ENCODE assay signal across 24 mouse cellular contexts in the genomic region with DNA sequence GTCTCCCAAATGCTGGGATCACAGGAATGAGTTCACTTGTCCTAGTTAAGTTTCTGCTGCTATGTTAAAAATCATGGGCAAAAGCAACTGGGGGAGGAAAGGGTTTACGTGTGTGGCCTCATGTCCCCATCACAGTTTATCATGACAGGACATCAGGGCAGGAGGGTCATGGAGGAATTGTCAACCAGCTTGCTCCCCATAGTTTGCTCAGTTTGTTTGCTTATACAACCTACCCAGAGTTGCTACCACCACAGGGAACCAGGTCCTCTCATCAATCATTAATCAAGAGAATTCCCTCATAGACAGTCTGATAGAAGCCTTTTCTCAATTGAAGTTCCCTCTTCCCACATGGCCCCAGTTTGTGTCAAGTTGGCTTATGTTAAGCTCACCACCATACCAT. TPM values are rescaled to one million over a fixed set of nuclear protein-coding genes. Genes with fewer than 3 reads are reported as not detected.
DNase-seq lines count a peak whose midpoint lies in the region; ATAC-seq and TF ChIP-seq lines count a peak whose summit lies in the region.
"Had no signal": no experiment of that assay in that cellular context is flagged by ENCODE, and none has a peak within 500 bp of the region (broad histone marks: within the 10 kb centered on the region; RNA-seq: fewer than 3 reads in every experiment).

No protein-coding gene starts in this region.

- TF ChIP-seq EP300 in liver, embryonic 14.5 days (IDR thresholded peaks at IDR 0.05; ENCODE audit: low read depth): no peak
- peak; percentile 37; the same call in 1 of the 2 replicates for TF ChIP-seq EP300 in liver, postnatal 0 days (IDR thresholded peaks at IDR 0.05; ENCODE audit: low read depth)

- 67% methylated on average over 1 of the region's 1 CpGs for WGBS in intestine, embryonic 16.5 days
- 69% methylated on average over 1 of the region's 1 CpGs for WGBS in liver, embryonic 11.5 days
- WGBS in liver, embryonic 14.5 days (ENCODE audit: insufficient replicate concordance): 81% methylated on average over 1 of the region's 1 CpGs
- WGBS in liver, postnatal 0 days (ENCODE audit: insufficient replicate concordance): 76% methylated on average over 1 of the region's 1 CpGs
- WGBS in midbrain, embryonic 15.5 days: 94% methylated on average over 1 of the region's 1 CpGs

- no peak overlapping the region for H3K4me2 ChIP-seq in intestine, embryonic 16.5 days (ENCODE audit: low read depth, low read length)
- no peak overlapping the region for H3K4me2 ChIP-seq in liver, embryonic 11.5 days
- no peak overlapping the region for H3K4me2 ChIP-seq in liver, embryonic 14.5 days (ENCODE audit: low read depth)
- no peak overlapping the region for H3K4me2 ChIP-seq in liver, postnatal 0 days (ENCODE audit: low read depth, low read length)
- H3K4me2 ChIP-seq in midbrain, embryonic 15.5 days: no peak overlapping the region
- H3K4me2 ChIP-seq: forebrain, embryonic 13.5 days; heart, embryonic 11.5 days; hindbrain, embryonic 12.5 days; hindbrain, embryonic 15.5 days had no signal

- TF ChIP-seq CTCF in liver, embryonic 14.5 days (IDR thresholded peaks at IDR 0.05; ENCODE audit: low read depth): no peak
- no peak for TF ChIP-seq CTCF in liver, postnatal 0 days (IDR thresholded peaks at IDR 0.05; ENCODE audit: low read depth)

- H3K27me3 ChIP-seq in intestine, embryonic 16.5 days (replicated peaks; ENCODE audit: control insufficient read depth, insufficient read depth, low read length): no peaks in the 10 kb centered on the region
- H3K27me3 ChIP-seq in liver, embryonic 11.5 days (replicated peaks; ENCODE audit: control insufficient read depth, insufficient read depth, low read length): no peaks in the 10 kb centered on the region
- H3K27me3 ChIP-seq in liver, embryonic 14.5 days (ENCODE audit: control insufficient read depth, insufficient read depth, low read length): no peaks in the 10 kb centered on the region
- no peaks in the 10 kb centered on the region for H3K27me3 ChIP-seq in liver, postnatal 0 days (ENCODE audit: insufficient read depth, low read length)
- H3K27me3 ChIP-seq in midbrain, embryonic 15.5 days (replicated peaks): no peaks in the 10 kb centered on the region
- H3K27me3 ChIP-seq: forebrain, embryonic 13.5 days; hindbrain, embryonic 12.5 days; hindbrain, embryonic 15.5 days had no signal

- H3K4me3 ChIP-seq in intestine, embryonic 16.5 days (ENCODE audit: low read length): no peak overlapping the region
- H3K4me3 ChIP-seq in liver, embryonic 11.5 days (ENCODE audit: low read depth, low read length): no peak overlapping the region
- no peak overlapping the region for H3K4me3 ChIP-seq in liver, embryonic 14.5 days (ENCODE audit: insufficient read depth in 1 of 2, low read depth in 2 of 2, low read length in 2 of 2)
- H3K4me3 ChIP-seq in liver, postnatal 0 days (ENCODE audit: low read depth, low read length): no peak overlapping the region
- no peak overlapping the region for H3K4me3 ChIP-seq in midbrain, embryonic 15.5 days
- H3K4me3 ChIP-seq: forebrain, embryonic 10.5 days; forebrain, embryonic 13.5 days; gastrocnemius, adult 2 months; hindbrain, embryonic 12.5 days; hindbrain, embryonic 15.5 days had no signal

- H3K9ac ChIP-seq in intestine, embryonic 16.5 days (ENCODE audit: low read depth, low read length): no peak overlapping the region
- no peak overlapping the region for H3K9ac ChIP-seq in liver, embryonic 11.5 days (ENCODE audit: low read depth, low read length)
- no peak overlapping the region for H3K9ac ChIP-seq in liver, embryonic 14.5 days (replicated peaks)
- no peak overlapping the region for H3K9ac ChIP-seq in liver, postnatal 0 days (replicated peaks)
- H3K9ac ChIP-seq in midbrain, embryonic 15.5 days: no peak overlapping the region
- H3K9ac ChIP-seq: forebrain, embryonic 13.5 days; hindbrain, embryonic 12.5 days; hindbrain, embryonic 15.5 days had no signal

- H3K9me3 ChIP-seq in intestine, embryonic 16.5 days (ENCODE audit: control insufficient read depth, low read length): no peaks in the 10 kb centered on the region
- no peaks in the 10 kb centered on the region for H3K9me3 ChIP-seq in liver, embryonic 11.5 days (ENCODE audit: control insufficient read depth, low read length)
- H3K9me3 ChIP-seq in liver, embryonic 14.5 days (ENCODE audit: control insufficient read depth, low read length): no peaks in the 10 kb centered on the region
- H3K9me3 ChIP-seq in liver, postnatal 0 days (ENCODE audit: low read length): no peaks in the 10 kb centered on the region
- no peaks in the 10 kb centered on the region for H3K9me3 ChIP-seq in midbrain, embryonic 15.5 days
- H3K9me3 ChIP-seq: forebrain, embryonic 10.5 days; forebrain, embryonic 13.5 days; hindbrain, embryonic 12.5 days; hindbrain, embryonic 15.5 days had no signal

- peaks cover 3% of the 10 kb centered on the region; the same call in 1 of the 2 replicates for H3K36me3 ChIP-seq in intestine, embryonic 16.5 days (ENCODE audit: control insufficient read depth, insufficient read depth, low read length)
- peaks cover 4% of the 10 kb centered on the region for H3K36me3 ChIP-seq in liver, embryonic 11.5 days (ENCODE audit: control insufficient read depth, insufficient read depth, low read length)
- H3K36me3 ChIP-seq in liver, embryonic 14.5 days (replicated peaks; ENCODE audit: control insufficient read depth, insufficient read depth, low read depth): peaks cover 24% of the 10 kb centered on the region
- H3K36me3 ChIP-seq in liver, postnatal 0 days (replicated peaks; ENCODE audit: insufficient read depth, low read length): peaks cover 79% of the 10 kb centered on the region
- peaks cover 4% of the 10 kb centered on the region; the same call in 1 of the 2 replicates for H3K36me3 ChIP-seq in midbrain, embryonic 15.5 days (replicated peaks)
- H3K36me3 ChIP-seq: forebrain, embryonic 10.5 days; hindbrain, embryonic 12.5 days had no signal

- DNase-seq in liver, embryonic 11.5 days (ENCODE audit: low spot score): no peak
- DNase-seq in liver, embryonic 14.5 days (ENCODE audit: low read depth in 3 of 3, low spot score in 3 of 3): no peak
- no peak for DNase-seq in liver, postnatal 0 days
- no peak for DNase-seq in embryo, embryonic 11 days
- no peak for DNase-seq in spleen, postnatal 4 days (ENCODE audit: low spot score in 2 of 2)
- DNase-seq: adrenal gland, adult 8-10 months; adrenal gland, postnatal 25 days; cerebellum, adult 11-12 months; cerebellum, adult 8-10 months; cerebellum, postnatal 10 days; cerebellum, postnatal 36 days; gastrocnemius, adult 2 months; gastrocnemius, postnatal 14 days; heart, adult 11 months had no signal

- H3K27ac ChIP-seq in intestine, embryonic 16.5 days (ENCODE audit: low read length): no peak overlapping the region
- H3K27ac ChIP-seq in liver, embryonic 11.5 days (ENCODE audit: low read depth, low read length): no peak overlapping the region; the same call in 1 of the 2 replicates
- H3K27ac ChIP-seq in liver, embryonic 14.5 days: no peak overlapping the region; the same call in 1 of the 2 replicates
- peak overlapping the region; percentile 84 for H3K27ac ChIP-seq in liver, postnatal 0 days (ENCODE audit: low read depth)
- H3K27ac ChIP-seq in midbrain, embryonic 15.5 days: no peak overlapping the region
- H3K27ac ChIP-seq: forebrain, embryonic 10.5 days; forebrain, embryonic 13.5 days; gastrocnemius, adult 2 months; hindbrain, embryonic 12.5 days; hindbrain, embryonic 15.5 days had no signal

- 0 out of 2 replicates have a peak, but pooled peaks have one; percentile 38 for ATAC-seq in intestine, embryonic 16.5 days
- peak; percentile 51 for ATAC-seq in liver, embryonic 11.5 days (replicated peaks; ENCODE audit: low FRiP score)
- peak; percentile 59 for ATAC-seq in liver, embryonic 14.5 days (ENCODE audit: insufficient read depth)
- ATAC-seq in liver, postnatal 0 days: peak; percentile 89
- ATAC-seq in midbrain, embryonic 15.5 days (replicated peaks): no peak
- ATAC-seq: activated CD4-positive, CD25-positive, alpha-beta regulatory T cell, adult 4 months; CD4-positive, CD25-positive, alpha-beta regulatory T cell, adult 4 months; forebrain, embryonic 13.5 days; forebrain, embryonic 16.5 days had no signal

- no peaks in the 10 kb centered on the region for H3K4me1 ChIP-seq in intestine, embryonic 16.5 days (ENCODE audit: control insufficient read depth, insufficient read depth, low read length)
- H3K4me1 ChIP-seq in liver, embryonic 11.5 days (replicated peaks; ENCODE audit: control insufficient read depth, insufficient read depth, low read length): no peaks in the 10 kb centered on the region; the same call in 1 of the 2 replicates
- H3K4me1 ChIP-seq in liver, embryonic 14.5 days (replicated peaks; ENCODE audit: control insufficient read depth in 2 of 2, insufficient read depth in 2 of 2, low read length in 1 of 2): peaks cover 0 to 8% of the 10 kb centered on the region in 2 experiments; a peak in 1 of 4 replicates
- peaks cover 20% of the 10 kb centered on the region for H3K4me1 ChIP-seq in liver, postnatal 0 days (ENCODE audit: insufficient read depth)
- no peaks in the 10 kb centered on the region for H3K4me1 ChIP-seq in midbrain, embryonic 15.5 days
- H3K4me1 ChIP-seq: forebrain, embryonic 10.5 days; forebrain, embryonic 13.5 days; hindbrain, embryonic 12.5 days; hindbrain, embryonic 15.5 days had no signal

RNA-seq across cellular contexts. Expression of a gene that starts 37.8 kb away (rescaled TPM):
- polyA plus RNA-seq in intestine, embryonic 16.5 days (2015; fragmentation: Nextera tagmentation; extraction: Ambion mirVana): 9.0 and 12.7 TPM in 2 replicates
- polyA plus RNA-seq in liver, embryonic 11.5 days (2014; fragmentation: Nextera tagmentation; extraction: Ambion mirVana): 22.0 and 29.8 TPM in 2 replicates
- polyA plus RNA-seq in liver, embryonic 14.5 days (2012; rRNA removed): 4.6 and 8.9 TPM in 2 replicates
- polyA plus RNA-seq in liver, embryonic 14.5 days (2014; fragmentation: Nextera tagmentation; extraction: Ambion mirVana): 16.5 and 16.6 TPM in 2 replicates
- 8.2 and 9.7 TPM in 2 replicates for polyA plus RNA-seq in liver, postnatal 0 days (2015; fragmentation: Nextera tagmentation; extraction: Ambion mirVana)
- polyA plus RNA-seq in midbrain, embryonic 15.5 days (2015; fragmentation: Nextera tagmentation; extraction: Ambion mirVana): 5.5 and 6.1 TPM in 2 replicates

RNA-seq across cellular contexts. Expression of a gene that starts 43.2 kb away (rescaled TPM):
- 48.3 and 56.0 TPM in 2 replicates for polyA plus RNA-seq in intestine, embryonic 16.5 days (2015; fragmentation: Nextera tagmentation; extraction: Ambion mirVana)
- 47.3 and 50.7 TPM in 2 replicates for polyA plus RNA-seq in liver, embryonic 11.5 days (2014; fragmentation: Nextera tagmentation; extraction: Ambion mirVana)
- polyA plus RNA-seq in liver, embryonic 14.5 days (2012; rRNA removed): 27.5 and 39.4 TPM in 2 replicates
- polyA plus RNA-seq in liver, embryonic 14.5 days (2014; fragmentation: Nextera tagmentation; extraction: Ambion mirVana): 64.2 and 73.7 TPM in 2 replicates
- polyA plus RNA-seq in liver, postnatal 0 days (2015; fragmentation: Nextera tagmentation; extraction: Ambion mirVana): 428 and 466 TPM in 2 replicates
- polyA plus RNA-seq in midbrain, embryonic 15.5 days (2015; fragmentation: Nextera tagmentation; extraction: Ambion mirVana): 17.2 and 18.8 TPM in 2 replicates
